Mouse (Mus musculus) lung, embryonic 16.5 days (tissue): ENCODE results near the gene Nxpe2. TPM values are rescaled to one million over a fixed set of nuclear protein-coding genes. Genes with fewer than 3 reads are reported as not detected.

Experiments used
- polyA plus RNA-seq: library from polyadenylated mRNA; unstranded; fragments of >200 nt; fragmentation: Nextera tagmentation; extraction: Ambion mirVana; gene quantifications from 2 replicates; pipeline ENCODE4 v1.2.1, GENCODE M21; 2015

The Nxpe2 gene
- polyA plus RNA-seq, 1 experiment from 2014 or later: 1.3 TPM

Other genes starting within 250 kb of the Nxpe2 start
- gene Nxpe4, start 191.4 kb downstream of the Nxpe2 start, polyA plus RNA-seq: 8.6 and 8.9 TPM in 2 replicates
- 103 and 106 TPM in 2 replicates for gene Rexo2, start 127.2 kb upstream of the Nxpe2 start, polyA plus RNA-seq
- gene Rbm7, start 141.8 kb upstream of the Nxpe2 start, polyA plus RNA-seq: 130 and 137 TPM in 2 replicates
- gene Gm5617, start 142.0 kb upstream of the Nxpe2 start, polyA plus RNA-seq: 30.1 and 34.5 TPM in 2 replicates